Mouse (Mus musculus): ENCODE measurements around the gene Clint1. TPM values are rescaled to one million over a fixed set of nuclear protein-coding genes. Genes with fewer than 3 reads are reported as not detected.
A peak's percentile ranks its signal among the peaks of the same experiment; 100 is the strongest.

The Clint1 gene
- polyA plus RNA-seq, 1 experiment: 106 TPM

DNA sequence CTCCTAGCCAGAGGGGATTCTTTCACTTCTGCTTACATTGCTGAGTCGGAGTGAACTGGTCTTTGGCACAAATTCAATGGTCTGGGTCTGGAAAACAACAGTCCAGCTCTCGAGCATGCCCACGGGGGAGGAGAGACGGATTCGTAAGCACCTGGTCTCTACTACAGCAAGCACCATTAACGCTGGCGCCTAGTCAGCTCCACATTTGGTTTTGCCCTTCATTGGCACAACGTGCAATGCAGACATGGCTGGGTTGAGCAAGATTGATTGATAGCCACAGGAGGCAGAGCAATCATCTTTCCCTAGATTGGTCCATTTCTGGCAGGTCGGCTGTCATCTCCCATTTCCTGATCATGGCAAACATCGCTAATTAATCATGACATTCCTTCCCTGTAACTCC is 36.2 kb upstream of the Clint1 start:
- Histone ChIP-seq H3K4me1 (ENCODE audit: control insufficient read depth, insufficient read depth, low read length) (no peaks in the 10 kb centered on the region), H3K27ac (ENCODE audit: insufficient read depth, low read length) (no peak overlapping the region), H3K4me3 (ENCODE audit: insufficient read depth, low read length) (no peak overlapping the region)
- TF ChIP-seq CTCF (IDR thresholded peaks at IDR 0.05; ENCODE audit: borderline replicate concordance, insufficient read depth, low read length) (no peak), POLR2A (IDR thresholded peaks at IDR 0.05; ENCODE audit: low read depth, low read length) (no peak)

DNA sequence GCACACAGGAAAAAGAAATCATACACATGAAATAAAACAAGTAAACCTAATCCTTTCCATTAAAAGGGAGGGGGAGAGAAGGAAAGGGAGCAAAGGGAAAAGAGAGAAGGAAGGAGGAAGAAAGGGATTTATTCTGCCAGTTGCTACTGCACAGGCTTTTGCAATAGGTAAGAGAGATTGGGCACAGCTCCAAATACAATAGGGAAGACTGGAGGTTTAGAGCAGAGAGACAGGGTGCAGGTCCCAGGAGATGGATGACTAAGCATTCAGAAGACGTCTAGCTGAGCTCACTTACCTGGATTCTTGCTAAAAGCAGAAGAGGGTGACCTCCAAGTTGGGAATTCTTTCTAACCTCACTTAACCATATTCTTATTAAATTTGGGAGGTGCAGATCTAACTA is 35.1 kb upstream of the Clint1 start:
- TF ChIP-seq CTCF (IDR thresholded peaks at IDR 0.05; ENCODE audit: borderline replicate concordance, insufficient read depth, low read length) (no peak), POLR2A (IDR thresholded peaks at IDR 0.05; ENCODE audit: low read depth, low read length) (no peak)
- no peak overlapping the region for H3K27ac ChIP-seq (ENCODE audit: insufficient read depth, low read length)
- no peaks in the 10 kb centered on the region for H3K4me1 ChIP-seq (ENCODE audit: control insufficient read depth, insufficient read depth, low read length)
- H3K4me3 ChIP-seq (ENCODE audit: insufficient read depth, low read length): no peak overlapping the region

- no peak overlapping the region for H3K4me3 ChIP-seq (ENCODE audit: insufficient read depth, low read length)
- H3K27ac ChIP-seq (ENCODE audit: insufficient read depth, low read length): no peak overlapping the region
- no peak for TF ChIP-seq POLR2A (IDR thresholded peaks at IDR 0.05; ENCODE audit: low read depth, low read length)
- no peak for TF ChIP-seq CTCF (IDR thresholded peaks at IDR 0.05; ENCODE audit: borderline replicate concordance, insufficient read depth, low read length)
- no peaks in the 10 kb centered on the region for H3K4me1 ChIP-seq (ENCODE audit: control insufficient read depth, insufficient read depth, low read length)
These were observed 33.9 kb upstream of the Clint1 start for GRCm38 (mm10) chr11:45817996-45818395.

DNA sequence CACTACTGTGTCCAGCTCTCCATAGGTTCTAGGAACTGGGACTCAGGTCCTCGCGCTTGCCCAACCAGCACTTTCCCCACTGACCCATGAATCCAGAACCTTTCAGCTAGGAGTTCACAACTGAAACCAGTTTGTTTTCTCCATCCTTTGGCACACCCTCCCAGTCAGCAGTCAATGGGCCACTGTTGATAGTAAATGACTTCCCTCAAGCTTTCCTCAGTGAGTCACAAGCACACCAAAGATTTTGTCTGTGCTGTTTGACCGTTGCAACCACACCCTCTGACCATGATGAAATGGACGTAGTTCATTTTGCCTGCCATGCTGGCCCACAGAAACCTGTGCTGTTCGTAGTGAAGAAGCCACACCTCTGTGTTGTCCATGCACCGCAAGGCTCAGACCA is 30.9 kb upstream of the Clint1 start:
- no peaks in the 10 kb centered on the region for H3K4me1 ChIP-seq (ENCODE audit: control insufficient read depth, insufficient read depth, low read length)
- H3K4me3 ChIP-seq (ENCODE audit: insufficient read depth, low read length): no peak overlapping the region
- H3K27ac ChIP-seq (ENCODE audit: insufficient read depth, low read length): no peak overlapping the region
- TF ChIP-seq CTCF (IDR thresholded peaks at IDR 0.05; ENCODE audit: borderline replicate concordance, insufficient read depth, low read length) (no peak), POLR2A (IDR thresholded peaks at IDR 0.05; ENCODE audit: low read depth, low read length) (no peak)

DNA sequence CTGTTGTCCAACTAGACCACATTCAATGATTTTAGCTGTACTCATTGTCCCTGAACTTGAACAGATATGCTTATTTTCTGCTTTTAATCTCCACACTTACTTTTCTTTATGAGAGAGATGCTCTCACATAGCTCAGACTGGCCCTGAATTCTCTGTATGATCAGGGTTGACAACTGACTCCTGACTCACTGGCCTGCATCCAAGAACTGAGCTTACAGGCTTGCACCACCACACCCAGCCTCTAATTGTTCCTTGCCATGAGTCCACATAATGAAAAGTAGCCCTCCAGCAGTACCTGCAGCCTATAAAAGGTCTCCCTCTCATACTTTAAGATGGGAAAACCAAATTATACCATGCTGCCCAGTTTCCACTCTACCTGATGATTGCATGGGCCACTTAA is 21.7 kb upstream of the Clint1 start:
- TF ChIP-seq CTCF (IDR thresholded peaks at IDR 0.05; ENCODE audit: borderline replicate concordance, insufficient read depth, low read length): no peak
- Histone ChIP-seq H3K27ac (ENCODE audit: insufficient read depth, low read length) (no peak overlapping the region), H3K4me1 (ENCODE audit: control insufficient read depth, insufficient read depth, low read length) (peaks cover 6% of the 10 kb centered on the region), H3K4me3 (ENCODE audit: insufficient read depth, low read length) (no peak overlapping the region)

DNA sequence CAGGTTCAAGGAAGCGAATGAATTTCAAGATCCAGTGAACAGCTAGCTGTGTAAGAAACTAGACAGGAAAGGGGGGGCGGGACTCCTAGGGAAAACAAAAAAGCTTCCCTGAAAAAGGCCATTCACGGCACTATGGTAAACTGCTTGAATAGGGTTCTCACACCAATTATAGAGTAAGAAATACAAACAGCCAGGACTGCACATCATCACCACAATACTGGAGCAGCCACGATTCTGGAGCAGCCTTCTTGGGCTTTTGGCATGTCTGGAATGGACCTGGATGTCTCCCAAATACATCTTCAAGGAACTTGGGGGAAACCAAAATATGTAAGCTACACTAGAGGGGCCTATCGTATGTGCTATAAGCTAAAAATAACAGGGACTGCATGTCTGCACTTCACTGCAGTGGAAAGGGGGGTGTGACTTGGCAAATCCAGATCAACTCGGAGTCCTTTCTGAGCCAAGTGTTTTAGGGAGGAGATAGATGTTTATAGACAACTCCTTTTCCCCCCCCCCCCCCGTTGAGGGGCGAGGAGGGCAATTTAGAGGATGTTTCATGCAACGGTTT is 21.0 kb upstream of the Clint1 start:
- peak overlapping the region; percentile 8; the same call in 1 of the 2 replicates for H3K27ac ChIP-seq (ENCODE audit: insufficient read depth, low read length)
- H3K4me3 ChIP-seq (ENCODE audit: insufficient read depth, low read length): no peak overlapping the region
- peaks cover 6% of the 10 kb centered on the region for H3K4me1 ChIP-seq (ENCODE audit: control insufficient read depth, insufficient read depth, low read length)
- TF ChIP-seq POLR2A (IDR thresholded peaks at IDR 0.05; ENCODE audit: low read depth, low read length): no peak
- no peak for TF ChIP-seq CTCF (IDR thresholded peaks at IDR 0.05; ENCODE audit: borderline replicate concordance, insufficient read depth, low read length)

DNA sequence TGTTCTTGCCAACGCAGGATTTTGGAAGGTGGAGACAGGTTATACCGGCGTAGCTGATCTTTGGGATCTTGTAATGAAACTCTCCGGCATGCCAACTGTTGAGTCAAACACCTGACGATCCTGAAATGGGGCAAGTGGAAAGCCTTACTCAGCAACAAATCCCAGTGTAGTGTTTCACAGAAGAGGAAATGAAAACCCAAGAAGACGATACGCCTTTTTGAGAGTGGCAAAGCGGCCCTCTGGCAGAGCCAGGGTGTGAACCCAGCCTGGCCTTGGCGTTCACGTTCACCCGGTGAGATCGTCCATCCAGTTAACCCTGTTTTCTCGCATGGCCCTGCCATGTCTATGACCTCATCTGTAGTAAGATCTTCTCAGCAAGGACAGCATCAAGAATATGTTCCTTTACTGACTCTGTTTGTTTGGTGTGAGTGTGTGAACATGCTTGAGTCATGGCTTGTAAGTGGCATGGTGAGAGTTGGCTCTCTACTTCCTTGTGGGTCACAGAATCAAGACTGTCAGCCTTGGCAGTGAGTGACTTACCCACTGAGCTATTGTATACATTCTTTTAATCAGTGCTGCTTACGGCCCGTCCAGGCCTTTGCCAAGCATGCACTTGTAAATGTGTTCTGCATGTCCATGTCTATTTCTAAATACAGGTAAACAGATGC is 20.2 kb upstream of the Clint1 start:
- H3K4me1 ChIP-seq (ENCODE audit: control insufficient read depth, insufficient read depth, low read length): peaks cover 6% of the 10 kb centered on the region
- TF ChIP-seq POLR2A (IDR thresholded peaks at IDR 0.05; ENCODE audit: low read depth, low read length) (no peak), CTCF (IDR thresholded peaks at IDR 0.05; ENCODE audit: borderline replicate concordance, insufficient read depth, low read length) (no peak)
- peak overlapping the region; percentile 8; the same call in 1 of the 2 replicates for H3K27ac ChIP-seq (ENCODE audit: insufficient read depth, low read length)
- H3K4me3 ChIP-seq (ENCODE audit: insufficient read depth, low read length): no peak overlapping the region

DNA sequence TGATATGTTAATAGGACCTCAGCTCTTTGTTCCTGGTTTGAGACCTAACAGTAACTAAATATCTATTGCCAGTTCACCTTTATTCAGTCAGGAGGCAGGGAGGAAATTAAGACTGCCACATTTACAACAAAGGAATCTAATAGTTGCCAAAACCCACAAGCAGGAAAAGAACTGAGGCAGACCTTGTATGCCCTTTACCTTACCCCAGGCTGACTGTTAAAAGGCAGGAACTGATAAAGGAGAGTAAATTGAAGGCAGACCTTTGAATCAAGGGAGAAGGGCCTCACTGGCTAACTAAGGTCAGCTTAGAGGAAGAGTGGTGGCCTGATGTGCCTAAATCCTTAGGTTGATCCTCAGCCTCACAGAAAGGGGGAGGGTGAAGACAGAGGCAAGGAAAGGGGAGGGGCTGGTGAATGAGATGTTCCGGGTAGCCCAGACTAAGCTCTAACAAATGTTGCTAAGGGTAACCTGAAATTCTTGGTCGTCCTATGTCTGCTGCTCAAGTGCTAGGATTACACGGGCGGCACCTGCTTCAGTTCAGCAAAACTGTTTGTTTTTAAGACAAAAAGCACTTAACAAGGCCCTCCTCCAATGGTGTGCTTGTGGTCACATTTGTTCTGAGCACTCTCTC is 16.1 kb upstream of the Clint1 start:
- Histone ChIP-seq H3K27ac (ENCODE audit: insufficient read depth, low read length) (no peak overlapping the region), H3K4me3 (ENCODE audit: insufficient read depth, low read length) (no peak overlapping the region), H3K4me1 (ENCODE audit: control insufficient read depth, insufficient read depth, low read length) (peaks cover 6% of the 10 kb centered on the region)
- no peak for TF ChIP-seq POLR2A (IDR thresholded peaks at IDR 0.05; ENCODE audit: low read depth, low read length)
- no peak for TF ChIP-seq CTCF (IDR thresholded peaks at IDR 0.05; ENCODE audit: borderline replicate concordance, insufficient read depth, low read length)

DNA sequence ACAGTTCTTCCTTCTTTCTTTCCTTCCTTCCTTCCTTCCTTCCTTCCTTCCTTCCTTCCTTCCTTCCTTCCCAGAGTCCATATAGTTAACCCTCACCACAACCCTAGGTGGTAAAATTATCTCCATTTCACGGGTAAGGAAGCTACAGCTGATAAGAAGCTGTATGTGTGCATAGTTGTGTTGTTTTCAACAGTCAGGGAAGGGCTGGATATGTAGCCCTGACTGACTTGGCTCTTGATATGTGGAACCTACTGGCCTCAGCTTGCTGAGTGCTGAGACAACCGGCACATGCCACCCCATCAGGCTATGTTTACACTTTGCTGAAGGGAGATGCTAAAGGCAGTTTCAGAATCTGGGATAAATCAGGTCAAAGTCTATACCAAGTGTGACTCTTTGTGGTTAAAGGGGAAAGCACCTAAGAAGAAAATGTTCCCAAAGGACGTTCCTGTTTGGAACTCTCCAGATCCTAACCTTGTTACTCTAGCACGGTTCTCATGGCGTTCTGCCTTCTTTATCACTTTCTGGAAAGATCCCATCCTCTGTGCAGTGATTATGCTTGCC is 14.5 kb upstream of the Clint1 start:
- no peak overlapping the region for H3K27ac ChIP-seq (ENCODE audit: insufficient read depth, low read length)
- no peak overlapping the region for H3K4me3 ChIP-seq (ENCODE audit: insufficient read depth, low read length)
- TF ChIP-seq CTCF (IDR thresholded peaks at IDR 0.05; ENCODE audit: borderline replicate concordance, insufficient read depth, low read length): no peak
- TF ChIP-seq POLR2A (IDR thresholded peaks at IDR 0.05; ENCODE audit: low read depth, low read length): no peak
- no peaks in the 10 kb centered on the region for H3K4me1 ChIP-seq (ENCODE audit: control insufficient read depth, insufficient read depth, low read length)

DNA sequence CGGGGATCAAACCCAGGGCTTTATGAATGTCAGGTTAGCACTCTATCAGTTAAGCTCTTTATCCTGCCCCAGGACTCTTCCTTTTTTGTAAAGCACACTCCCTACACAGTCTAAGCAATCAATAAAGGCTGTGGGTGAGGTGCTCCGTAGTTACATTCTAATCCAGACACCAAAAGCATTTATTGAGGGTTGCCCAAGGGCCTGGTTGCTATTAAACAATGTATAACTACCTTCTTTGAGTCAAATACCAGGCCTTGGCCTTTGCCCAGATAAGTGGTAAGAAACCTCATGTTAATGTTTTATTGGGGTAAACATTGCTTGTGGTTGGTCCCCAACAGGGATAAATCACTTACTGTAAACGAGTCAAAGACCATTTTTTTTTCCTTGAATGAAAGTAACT is 13.4 kb upstream of the Clint1 start:
- H3K27ac ChIP-seq (ENCODE audit: insufficient read depth, low read length): no peak overlapping the region
- TF ChIP-seq POLR2A (IDR thresholded peaks at IDR 0.05; ENCODE audit: low read depth, low read length) (no peak), CTCF (IDR thresholded peaks at IDR 0.05; ENCODE audit: borderline replicate concordance, insufficient read depth, low read length) (no peak)
- no peak overlapping the region for H3K4me3 ChIP-seq (ENCODE audit: insufficient read depth, low read length)
- no peaks in the 10 kb centered on the region for H3K4me1 ChIP-seq (ENCODE audit: control insufficient read depth, insufficient read depth, low read length)
